Mouse (Mus musculus) ES-E14 (cell line): ENCODE measurements at regions not wholly inside any gene's neighbourhood (a gene's known extent, or its start where the extent isn't known, plus 50 kb on each side); places are given as distances from the start of the nearest gene placed in this dataset.

Experiments used
- CHD2 ChIP-seq: IDR thresholded peaks from 2 replicates; pipeline ENCODE4 v1.6.1; 2014; ENCODE audit warnings: mild to moderate bottlenecking, low read depth, low read length, inconsistent platforms
- HCFC1 ChIP-seq: IDR thresholded peaks from 2 replicates; pipeline ENCODE4 v1.6.1; 2012; ENCODE audit warnings: low read length, inconsistent platforms, borderline replicate concordance; ENCODE audit not compliant: insufficient read depth
- ZNF384 ChIP-seq: IDR thresholded peaks from 2 replicates; pipeline ENCODE4 v1.6.1; 2012; ENCODE audit warnings: low read depth, low read length, inconsistent platforms

GRCm38 (mm10) chr2:133385297-133385696 lies 166.7 kb upstream of the Bmp2 start:
- TF ChIP-seq CHD2 (no peak), ZNF384 (no peak), HCFC1 (no peak)
